Mouse (Mus musculus) lung, postnatal 0 days (tissue): ENCODE measurements around the gene Ndufa5.
A peak's percentile ranks its signal among the peaks of the same experiment; 100 is the strongest.

Experiments
- CTCF ChIP-seq: IDR thresholded peaks from 2 replicates; pipeline ENCODE4 v1.5.1; 2016; ENCODE audit warnings: antibody characterized with exemption, mild to moderate bottlenecking
- EP300 ChIP-seq: IDR thresholded peaks from 2 replicates; pipeline ENCODE4 v1.6.1; 2016; ENCODE audit warnings: antibody characterized with exemption, mild to moderate bottlenecking, control low read depth

DNA sequence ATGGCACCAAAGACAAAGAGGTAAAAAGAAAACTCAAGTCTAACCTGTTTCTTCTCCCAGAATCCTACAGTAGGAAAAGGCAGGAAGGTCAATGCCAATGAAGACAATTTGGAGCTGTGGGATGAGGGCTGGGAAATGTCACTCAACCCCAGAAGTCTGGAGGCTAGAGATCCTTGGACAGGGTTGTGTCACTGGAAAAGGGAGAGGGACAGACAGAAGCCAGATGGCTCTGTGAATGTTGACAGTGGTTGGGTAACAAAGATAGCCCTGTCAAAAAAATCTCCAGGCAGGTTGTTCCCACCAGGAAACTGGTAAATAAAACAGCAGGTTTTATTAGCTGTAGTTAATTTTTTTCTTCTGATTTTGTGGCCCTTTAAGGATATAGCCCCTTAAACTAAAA is 14.6 kb upstream of the Ndufa5 start:
- TF ChIP-seq CTCF (no peak), EP300 (0 out of 2 replicates have a peak, but pooled peaks have one; percentile 8)
